In genomic region chr4:3176195-3176594, GRCm38 (mm10) we compare ENCODE assay signal across 19 mouse cellular contexts. TPM values are rescaled to one million over a fixed set of nuclear protein-coding genes. Genes with fewer than 3 reads are reported as not detected.
"Had no signal": no experiment of that assay in that cellular context is flagged by ENCODE, and none has a peak within 500 bp of the region (broad histone marks: within the 10 kb centered on the region; RNA-seq: fewer than 3 reads in every experiment).

No protein-coding gene starts in this region.

RNA-seq across cellular contexts. Expression of gene Vmn1r3, which starts 9.0 kb away (rescaled TPM):
- polyA plus RNA-seq: gonadal fat pad, adult 2 months; heart, embryonic 11.5 days; heart, embryonic 13.5 days; heart, embryonic 15.5 days; heart, postnatal 0 days; hindbrain, embryonic 11.5 days; hindbrain, embryonic 13.5 days; hindbrain, embryonic 15.5 days; hindbrain, postnatal 0 days; intestine, embryonic 14.5 days; intestine, embryonic 16.5 days; kidney, adult 2 months; kidney, embryonic 15.5 days; kidney, postnatal 0 days; limb, embryonic 12.5 days; limb, embryonic 14.5 days; liver, embryonic 11.5 days; liver, embryonic 13.5 days; liver, embryonic 15.5 days had no signal

RNA-seq across cellular contexts. Expression of gene Vmn1r2, which starts 9.1 kb away (rescaled TPM):
- polyA plus RNA-seq: gonadal fat pad, adult 2 months; heart, embryonic 11.5 days; heart, embryonic 13.5 days; heart, embryonic 15.5 days; heart, postnatal 0 days; hindbrain, embryonic 11.5 days; hindbrain, embryonic 13.5 days; hindbrain, embryonic 15.5 days; hindbrain, postnatal 0 days; intestine, embryonic 14.5 days; intestine, embryonic 16.5 days; kidney, adult 2 months; kidney, embryonic 15.5 days; kidney, postnatal 0 days; limb, embryonic 12.5 days; limb, embryonic 14.5 days; liver, embryonic 11.5 days; liver, embryonic 13.5 days; liver, embryonic 15.5 days had no signal
